8 mouse cellular contexts compared by ENCODE assay signal in the genomic region with DNA sequence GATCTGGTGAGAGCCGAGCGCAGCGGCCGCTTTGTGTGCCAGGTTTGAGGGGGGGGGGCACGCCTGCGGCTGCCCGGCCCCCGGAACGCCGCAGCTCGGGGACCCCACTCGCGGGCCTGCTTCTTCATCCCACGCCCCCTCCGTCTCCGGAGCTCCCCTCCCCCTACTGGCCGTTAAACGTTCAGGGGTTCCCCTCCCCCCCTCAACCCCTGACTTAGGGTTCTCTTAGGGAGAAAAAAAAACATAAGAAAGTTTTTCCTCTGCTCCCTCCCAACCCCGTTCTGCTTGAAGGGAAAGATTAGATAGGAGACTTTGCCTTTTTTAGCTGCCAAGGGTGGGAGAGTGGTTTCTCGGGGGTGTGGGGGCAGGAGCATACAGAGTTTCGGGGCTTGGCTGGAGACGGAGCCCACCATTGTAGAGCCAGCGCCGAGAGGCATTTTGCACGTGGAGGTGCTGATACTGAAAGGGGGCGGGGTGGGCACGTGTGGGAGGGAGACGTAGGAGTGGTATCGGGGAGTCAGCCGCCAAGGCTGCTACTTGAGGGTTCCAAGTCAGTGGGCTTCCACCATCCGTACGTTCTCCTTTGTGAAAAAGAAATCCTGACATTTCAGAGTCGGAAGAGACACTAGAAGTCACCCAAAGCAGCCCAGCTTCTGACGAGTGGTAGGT. TPM values are rescaled to one million over a fixed set of nuclear protein-coding genes. Genes with fewer than 3 reads are reported as not detected.
DNase-seq lines count a peak whose midpoint lies in the region; ATAC-seq lines count a peak whose summit lies in the region.

No protein-coding gene starts in this region.

- no peaks in the 10 kb centered on the region for H3K9me3 ChIP-seq in forebrain, embryonic 14.5 days (replicated peaks; ENCODE audit: control insufficient read depth, low read length)
- H3K9me3 ChIP-seq in intestine, embryonic 14.5 days (ENCODE audit: control insufficient read depth, low read length) = no peaks in the 10 kb centered on the region
- H3K9me3 ChIP-seq in liver, embryonic 16.5 days (replicated peaks; ENCODE audit: control insufficient read depth, low read length) = no peaks in the 10 kb centered on the region
- H3K9me3 ChIP-seq in neural tube, embryonic 12.5 days = no peaks in the 10 kb centered on the region

- H3K36me3 ChIP-seq in forebrain, embryonic 14.5 days (ENCODE audit: control insufficient read depth, insufficient read depth, low read length) = peaks cover 20% of the 10 kb centered on the region; the same call in 1 of the 2 replicates
- H3K36me3 ChIP-seq in intestine, embryonic 14.5 days (ENCODE audit: control insufficient read depth, insufficient read depth, low read length) = peaks cover 16% of the 10 kb centered on the region
- no peaks in the 10 kb centered on the region for H3K36me3 ChIP-seq in liver, embryonic 16.5 days (ENCODE audit: control insufficient read depth, insufficient read depth)
- H3K36me3 ChIP-seq in neural tube, embryonic 12.5 days = peaks cover under 1% of the 10 kb centered on the region; the same call in 1 of the 2 replicates

- H3K27ac ChIP-seq in brown adipose tissue, adult 24 weeks (replicated peaks; ENCODE audit: low read depth, low read length) = peak overlapping the region; percentile 95; the same call in 1 of the 2 replicates
- H3K27ac ChIP-seq in forebrain, embryonic 14.5 days (ENCODE audit: low read depth, low read length) = peak overlapping the region; percentile 94
- peak overlapping the region; percentile 96 for H3K27ac ChIP-seq in intestine, embryonic 14.5 days (ENCODE audit: low read depth)
- peak overlapping the region; percentile 97 for H3K27ac ChIP-seq in liver, embryonic 16.5 days (ENCODE audit: low read length)
- peak overlapping the region; percentile 69 for H3K27ac ChIP-seq in neural tube, embryonic 12.5 days

- H3K4me1 ChIP-seq in brown adipose tissue, adult 24 weeks (ENCODE audit: control insufficient read depth, insufficient read depth, insufficient read length, low read length) = no peaks in the 10 kb centered on the region
- peaks cover 20% of the 10 kb centered on the region for H3K4me1 ChIP-seq in forebrain, embryonic 14.5 days (ENCODE audit: control insufficient read depth, insufficient read depth, low read length)
- H3K4me1 ChIP-seq in intestine, embryonic 14.5 days (replicated peaks; ENCODE audit: control insufficient read depth, insufficient read depth, low read length) = peaks cover 17% of the 10 kb centered on the region
- peaks cover 20% of the 10 kb centered on the region for H3K4me1 ChIP-seq in liver, embryonic 16.5 days (ENCODE audit: control insufficient read depth, low read depth, low read length)
- peaks cover 36% of the 10 kb centered on the region for H3K4me1 ChIP-seq in neural tube, embryonic 12.5 days

- H3K4me3 ChIP-seq in brown adipose tissue, adult 24 weeks (ENCODE audit: insufficient read depth, low read depth, low read length) = peak overlapping the region; percentile 68
- H3K4me3 ChIP-seq in forebrain, embryonic 14.5 days (ENCODE audit: low read depth, low read length) = peak overlapping the region; percentile 96
- H3K4me3 ChIP-seq in intestine, embryonic 14.5 days (ENCODE audit: low read depth, low read length) = peak overlapping the region; percentile 92
- H3K4me3 ChIP-seq in liver, embryonic 16.5 days (ENCODE audit: low read depth, low read length) = peak overlapping the region; percentile 97
- H3K4me3 ChIP-seq in neural tube, embryonic 12.5 days = peak overlapping the region; percentile 95

- peak overlapping the region; percentile 94 for H3K9ac ChIP-seq in forebrain, embryonic 14.5 days (ENCODE audit: low read length)
- H3K9ac ChIP-seq in intestine, embryonic 14.5 days (ENCODE audit: low read length) = peak overlapping the region; percentile 95
- H3K9ac ChIP-seq in liver, embryonic 16.5 days (ENCODE audit: low read depth, low read length) = peak overlapping the region; percentile 93
- H3K9ac ChIP-seq in neural tube, embryonic 12.5 days = peak overlapping the region; percentile 91

- DNase-seq in lung, adult 18-20 months = peak; percentile 7 to 13
- no peak for DNase-seq in lung, postnatal 25 days (ENCODE audit: low spot score)
- DNase-seq in forebrain, embryonic 14.5 days (ENCODE audit: low spot score) = peak; percentile 57
- DNase-seq in intestine, embryonic 14.5 days (ENCODE audit: low spot score) = peak; percentile 75
- DNase-seq in thymus, postnatal 0 days (ENCODE audit: low spot score) = peak; percentile 76

- ATAC-seq in forebrain, embryonic 14.5 days = no peak
- ATAC-seq in intestine, embryonic 14.5 days (replicated peaks; ENCODE audit: low FRiP score, low TSS enrichment, low read depth) = no peak; the same call in 1 of the 2 replicates
- no peak for ATAC-seq in liver, embryonic 16.5 days (ENCODE audit: low read depth)
- ATAC-seq in neural tube, embryonic 12.5 days (ENCODE audit: low FRiP score, low read depth) = peak; percentile 11

- H3K27me3 ChIP-seq in forebrain, embryonic 14.5 days (replicated peaks; ENCODE audit: control insufficient read depth, insufficient read depth, low read length) = no peaks in the 10 kb centered on the region
- no peaks in the 10 kb centered on the region for H3K27me3 ChIP-seq in intestine, embryonic 14.5 days (replicated peaks; ENCODE audit: control insufficient read depth, insufficient read depth, low read length)
- no peaks in the 10 kb centered on the region for H3K27me3 ChIP-seq in liver, embryonic 16.5 days (ENCODE audit: control insufficient read depth, insufficient read depth, low read depth, low read length)
- H3K27me3 ChIP-seq in neural tube, embryonic 12.5 days (replicated peaks) = no peaks in the 10 kb centered on the region

- WGBS in forebrain, embryonic 14.5 days = under 1% methylated on average over 27 of the region's 34 CpGs
- WGBS in intestine, embryonic 14.5 days = under 1% methylated on average over 28 of the region's 34 CpGs
- WGBS in liver, embryonic 16.5 days (ENCODE audit: insufficient replicate concordance) = under 1% methylated on average over 34 of the region's 34 CpGs
- under 1% methylated on average over 34 of the region's 34 CpGs for WGBS in neural tube, embryonic 12.5 days

- H3K4me2 ChIP-seq in forebrain, embryonic 14.5 days (ENCODE audit: low read length) = peak overlapping the region; percentile 93
- peak overlapping the region; percentile 95 for H3K4me2 ChIP-seq in intestine, embryonic 14.5 days (ENCODE audit: low read length)
- H3K4me2 ChIP-seq in liver, embryonic 16.5 days (ENCODE audit: low read depth, low read length) = peak overlapping the region; percentile 94
- H3K4me2 ChIP-seq in neural tube, embryonic 12.5 days (replicated peaks) = peak overlapping the region; percentile 90

RNA-seq across cellular contexts. Expression of gene Mbtd1, which starts 0.9 kb away (rescaled TPM):
- polyA plus RNA-seq in brown adipose tissue, adult 24 weeks (2012; ENCODE audit: insufficient read depth, insufficient read length, missing spikeins) = 6.1 and 12.5 TPM in 2 replicates
- polyA plus RNA-seq in forebrain, embryonic 14.5 days (2014; fragmentation: Nextera tagmentation; extraction: Ambion mirVana) = 25.1 and 27.2 TPM in 2 replicates
- 20.7 and 26.2 TPM in 2 replicates for polyA plus RNA-seq in intestine, embryonic 14.5 days (2014; fragmentation: Nextera tagmentation; extraction: Ambion mirVana)
- 5.4 TPM in 2 replicates for polyA plus RNA-seq in liver, embryonic 16.5 days (2015; fragmentation: Nextera tagmentation; extraction: Ambion mirVana)
- polyA plus RNA-seq in neural tube, embryonic 12.5 days (2016; fragmentation: Nextera tagmentation; extraction: Ambion mirVana) = 40.4 and 44.2 TPM in 2 replicates
- 29.2 and 36.8 TPM in 2 replicates for polyA plus RNA-seq in thymus, postnatal 0 days (2015; fragmentation: Nextera tagmentation; extraction: Ambion mirVana)

RNA-seq across cellular contexts. Expression of gene Utp18, which starts 1.0 kb away (rescaled TPM):
- 11.6 and 12.6 TPM in 2 replicates for polyA plus RNA-seq in brown adipose tissue, adult 24 weeks (2012; ENCODE audit: insufficient read depth, insufficient read length, missing spikeins)
- 34.3 and 38.8 TPM in 2 replicates for polyA plus RNA-seq in forebrain, embryonic 14.5 days (2014; fragmentation: Nextera tagmentation; extraction: Ambion mirVana)
- polyA plus RNA-seq in intestine, embryonic 14.5 days (2014; fragmentation: Nextera tagmentation; extraction: Ambion mirVana) = 28.6 and 31.6 TPM in 2 replicates
- polyA plus RNA-seq in liver, embryonic 16.5 days (2015; fragmentation: Nextera tagmentation; extraction: Ambion mirVana) = 8.7 and 9.4 TPM in 2 replicates
- polyA plus RNA-seq in neural tube, embryonic 12.5 days (2016; fragmentation: Nextera tagmentation; extraction: Ambion mirVana) = 41.3 and 41.7 TPM in 2 replicates
- polyA plus RNA-seq in thymus, postnatal 0 days (2015; fragmentation: Nextera tagmentation; extraction: Ambion mirVana) = 35.6 and 36.3 TPM in 2 replicates
